Mouse (Mus musculus): ENCODE measurements around the gene Asb16. TPM values are rescaled to one million over a fixed set of nuclear protein-coding genes. Genes with fewer than 3 reads are reported as not detected.

Gene Asb16
- polyA plus RNA-seq, 1 experiment from 2014 or later: not detected

DNA sequence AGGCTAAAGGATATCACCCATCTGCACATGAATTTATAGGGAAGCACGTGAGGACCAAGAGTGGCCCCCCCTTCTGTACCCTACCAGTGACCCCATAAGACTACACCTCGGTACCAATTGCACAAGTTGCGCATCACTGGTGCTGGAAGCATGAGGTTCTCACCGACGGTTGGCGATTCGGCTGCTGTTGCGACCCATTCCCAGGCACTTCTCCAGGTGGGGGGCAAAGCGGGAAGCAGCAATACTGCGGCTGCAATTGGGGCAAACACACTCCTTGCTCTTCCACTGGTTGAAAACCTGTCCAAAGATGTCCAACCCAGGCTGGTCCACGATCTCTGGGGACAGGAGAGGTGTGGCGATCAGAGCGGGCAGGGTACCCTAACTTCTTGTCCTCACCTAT, 25.4 kb downstream of the Asb16 start:
- Histone ChIP-seq H3K27me3 (no peaks in the 10 kb centered on the region), H3K4me2 (replicated peaks) (no peak overlapping the region), H3K9me3 (replicated peaks) (no peaks in the 10 kb centered on the region), H3K36me3 (peaks cover 50% of the 10 kb centered on the region), H3K4me3 (no peak overlapping the region), H3K4me1 (peaks cover 32% of the 10 kb centered on the region), H3K27ac (no peak overlapping the region), H3K9ac (peak overlapping the region; percentile 94; the same call in 1 of the 2 replicates)
- 96% methylated on average over 13 of the region's 13 CpGs for WGBS
- no peak for ATAC-seq (ENCODE audit: low FRiP score)

DNA sequence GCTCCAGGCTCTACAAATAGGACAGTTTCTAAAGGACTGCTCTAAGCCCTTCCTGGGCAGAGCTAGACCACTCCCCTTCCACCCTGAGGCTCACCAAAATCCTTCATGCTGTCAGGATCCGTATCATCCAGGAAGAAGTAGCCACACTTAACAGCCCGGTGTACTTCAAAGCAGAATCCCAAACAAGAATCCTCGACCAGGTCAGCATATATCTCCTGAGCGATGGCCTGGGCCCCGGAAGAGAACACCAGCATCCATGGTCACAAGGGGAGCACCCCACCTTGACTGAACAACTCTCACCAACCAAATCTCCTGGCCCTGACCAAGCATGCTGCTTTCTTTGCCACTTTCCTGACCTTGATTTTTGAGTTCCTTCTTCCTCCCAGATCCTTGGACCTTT, 25.9 kb downstream of the Asb16 start:
- Histone ChIP-seq H3K4me2 (replicated peaks) (peak overlapping the region; percentile 89), H3K4me1 (peaks cover 31% of the 10 kb centered on the region), H3K36me3 (peaks cover 47% of the 10 kb centered on the region), H3K9me3 (replicated peaks) (no peaks in the 10 kb centered on the region), H3K27ac (0 out of 2 replicates have a peak overlapping the region, but pooled peaks have one; percentile 100), H3K9ac (peak overlapping the region; percentile 94), H3K4me3 (peak overlapping the region; percentile 88; the same call in 1 of the 2 replicates), H3K27me3 (no peaks in the 10 kb centered on the region)
- WGBS: 85% methylated on average over 5 of the region's 5 CpGs
- ATAC-seq (ENCODE audit: low FRiP score): no peak

DNA sequence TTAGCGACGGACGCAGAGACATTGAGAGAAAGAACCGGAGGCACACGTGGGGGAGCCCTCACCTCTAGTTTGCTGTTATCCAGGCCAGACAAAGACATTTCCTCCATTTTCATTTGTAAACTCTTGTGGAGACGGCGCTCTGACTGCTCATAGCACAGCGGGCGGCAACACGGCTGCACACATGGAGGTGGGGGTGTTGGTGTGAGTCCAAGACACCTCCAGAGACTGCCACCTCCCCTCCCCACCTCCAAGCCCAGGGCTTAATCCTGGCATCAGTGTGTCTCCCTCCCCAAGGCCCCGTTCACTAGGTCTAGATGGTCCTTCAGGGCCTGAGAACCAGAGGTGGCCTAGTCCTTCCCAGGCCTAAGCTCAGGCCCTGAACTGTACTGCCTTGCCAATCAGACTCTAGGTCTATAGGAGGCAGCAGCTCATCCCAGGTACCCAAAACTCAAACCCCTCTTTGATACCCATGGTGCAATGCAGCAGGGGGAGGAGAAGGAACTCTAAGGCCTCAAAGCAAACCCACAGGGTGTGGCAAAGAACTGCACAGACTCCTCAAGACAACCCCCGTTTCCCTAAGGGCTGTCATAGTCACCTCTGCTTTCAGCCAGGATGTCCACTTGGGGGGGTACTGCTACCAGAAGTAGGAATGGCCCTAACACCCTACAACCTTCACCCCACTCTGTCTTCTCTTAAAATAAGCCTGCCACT, 26.5 kb downstream of the Asb16 start:
- H3K4me3 ChIP-seq: peak overlapping the region; percentile 88
- peak overlapping the region; percentile 94 for H3K9ac ChIP-seq
- peaks cover 29% of the 10 kb centered on the region for H3K4me1 ChIP-seq
- peak overlapping the region; percentile 89 for H3K4me2 ChIP-seq (replicated peaks)
- H3K27ac ChIP-seq: peak overlapping the region; percentile 100
- ATAC-seq (ENCODE audit: low FRiP score): no peak
- WGBS: 70% methylated on average over 12 of the region's 12 CpGs
- peaks cover 44% of the 10 kb centered on the region for H3K36me3 ChIP-seq
- no peaks in the 10 kb centered on the region for H3K27me3 ChIP-seq
- no peaks in the 10 kb centered on the region for H3K9me3 ChIP-seq (replicated peaks)

DNA sequence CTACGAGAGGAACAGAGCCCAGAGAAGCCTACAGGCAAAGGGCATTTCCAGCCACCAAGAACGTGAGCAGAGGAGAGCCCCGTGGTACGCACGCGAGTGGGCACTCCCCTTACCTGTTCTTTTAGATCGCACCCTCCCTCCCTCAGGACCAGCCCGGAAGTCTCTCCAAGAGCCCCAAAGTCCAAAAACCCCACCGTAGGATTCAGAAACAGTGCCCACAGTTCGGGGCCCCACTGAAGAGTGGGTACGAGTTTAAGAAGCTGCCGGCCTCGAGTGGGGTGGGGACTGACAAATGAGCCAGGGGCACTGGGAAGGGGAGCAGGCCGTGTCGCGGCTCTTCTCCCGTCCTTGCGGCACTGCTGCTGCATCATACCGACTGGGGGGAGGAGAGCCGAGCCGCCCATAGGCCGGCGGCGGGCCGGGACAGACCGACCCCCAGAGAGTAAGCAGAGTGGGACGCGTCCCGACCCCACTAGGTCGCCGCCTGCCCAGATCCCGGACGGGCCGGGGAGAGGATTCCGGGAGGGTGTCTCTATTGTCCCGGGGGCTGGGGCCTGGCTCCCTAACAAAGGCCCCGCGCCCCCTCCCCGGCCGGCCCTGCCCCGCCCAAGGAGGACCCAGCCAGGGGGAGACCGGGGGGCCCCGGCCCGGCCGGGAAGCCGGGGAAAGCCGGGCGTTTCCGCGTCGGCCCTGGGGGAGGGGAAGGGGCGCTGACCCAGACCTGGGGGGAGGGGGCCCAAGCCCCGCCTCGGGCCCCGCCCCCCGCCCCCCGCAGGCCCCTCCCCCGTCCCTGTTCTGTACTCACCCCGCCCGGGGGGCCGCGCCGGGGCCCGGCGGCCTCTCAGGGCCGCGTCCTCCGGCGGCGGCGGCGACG, 27.3 kb downstream of the Asb16 start:
- peak; percentile 47 for ATAC-seq (ENCODE audit: low FRiP score)
- H3K4me2 ChIP-seq (replicated peaks): peak overlapping the region; percentile 89
- H3K27ac ChIP-seq: peak overlapping the region; percentile 100
- H3K36me3 ChIP-seq: peaks cover 36% of the 10 kb centered on the region
- no peaks in the 10 kb centered on the region for H3K27me3 ChIP-seq
- H3K9me3 ChIP-seq (replicated peaks): no peaks in the 10 kb centered on the region
- under 1% methylated on average over 37 of the region's 73 CpGs for WGBS
- H3K4me3 ChIP-seq: peak overlapping the region; percentile 88
- peak overlapping the region; percentile 94 for H3K9ac ChIP-seq
- H3K4me1 ChIP-seq: peaks cover 29% of the 10 kb centered on the region

DNA sequence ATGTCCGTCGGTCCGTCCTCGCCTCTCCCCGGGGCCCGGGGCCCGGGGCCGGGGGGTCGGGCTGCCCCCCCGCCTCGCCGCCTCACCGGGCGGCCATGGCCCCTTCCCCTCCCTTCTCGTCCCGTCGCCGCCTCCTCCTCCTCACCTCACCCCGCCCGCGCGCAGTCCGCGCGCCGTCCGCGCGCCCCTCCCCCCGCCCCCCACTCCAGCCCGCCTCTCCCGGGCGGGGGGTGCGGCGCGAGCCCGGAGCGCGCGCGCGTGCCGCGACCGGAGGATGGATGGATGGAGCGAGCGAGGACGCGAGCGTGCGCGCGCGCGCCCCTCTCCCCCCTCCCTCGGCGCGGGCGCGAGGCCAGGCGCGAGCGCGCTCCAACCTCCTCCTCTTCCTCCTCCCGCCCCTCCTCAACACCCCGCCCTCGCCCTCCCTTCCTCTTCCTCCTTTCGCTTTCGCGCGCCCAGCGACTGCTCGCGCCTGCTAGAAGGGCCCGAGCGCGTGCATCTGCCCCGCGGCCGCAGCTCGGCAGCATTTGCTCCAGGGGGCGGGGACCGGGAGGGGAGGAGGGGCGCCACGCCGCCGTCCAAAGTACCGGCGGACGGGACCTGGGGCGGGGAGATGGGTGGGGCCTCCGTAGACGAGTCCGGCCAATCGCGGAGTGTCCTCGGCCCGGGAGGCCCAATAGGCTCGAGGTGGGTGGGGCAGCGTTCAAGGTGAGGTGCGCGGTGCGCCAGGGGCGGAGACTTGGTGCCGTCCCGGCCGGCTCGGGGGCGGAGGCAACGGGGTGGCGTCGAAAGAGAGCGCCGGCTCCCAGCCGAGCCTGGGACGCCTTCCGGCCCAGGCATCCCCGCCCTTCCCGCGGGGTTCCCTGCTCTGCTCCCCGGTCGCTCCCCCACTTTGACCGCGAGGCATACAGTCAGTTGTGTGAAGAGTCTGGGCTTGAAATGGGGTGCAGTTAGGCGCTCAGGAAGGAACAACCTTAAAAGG, 28.2 kb downstream of the Asb16 start, which contains the start of gene Atxn7l3:
Atxn7l3 (minus strand) TSS at position 141 of the 982 bp plus-strand sequence.
- Histone ChIP-seq H3K27me3 (no peaks in the 10 kb centered on the region), H3K4me3 (peak within 1 kb of the TSS; percentile 88), H3K9ac (peak within 1 kb of the TSS; percentile 94), H3K4me1 (peaks cover 26% of the 10 kb centered on the region), H3K36me3 (peaks cover 26% of the 10 kb centered on the region), H3K27ac (peak within 1 kb of the TSS; percentile 100), H3K9me3 (replicated peaks) (no peaks in the 10 kb centered on the region), H3K4me2 (replicated peaks) (peak within 1 kb of the TSS; percentile 89)
- peak; percentile 94 for ATAC-seq (ENCODE audit: low FRiP score)
- under 1% methylated on average over 72 of the region's 125 CpGs for WGBS

DNA sequence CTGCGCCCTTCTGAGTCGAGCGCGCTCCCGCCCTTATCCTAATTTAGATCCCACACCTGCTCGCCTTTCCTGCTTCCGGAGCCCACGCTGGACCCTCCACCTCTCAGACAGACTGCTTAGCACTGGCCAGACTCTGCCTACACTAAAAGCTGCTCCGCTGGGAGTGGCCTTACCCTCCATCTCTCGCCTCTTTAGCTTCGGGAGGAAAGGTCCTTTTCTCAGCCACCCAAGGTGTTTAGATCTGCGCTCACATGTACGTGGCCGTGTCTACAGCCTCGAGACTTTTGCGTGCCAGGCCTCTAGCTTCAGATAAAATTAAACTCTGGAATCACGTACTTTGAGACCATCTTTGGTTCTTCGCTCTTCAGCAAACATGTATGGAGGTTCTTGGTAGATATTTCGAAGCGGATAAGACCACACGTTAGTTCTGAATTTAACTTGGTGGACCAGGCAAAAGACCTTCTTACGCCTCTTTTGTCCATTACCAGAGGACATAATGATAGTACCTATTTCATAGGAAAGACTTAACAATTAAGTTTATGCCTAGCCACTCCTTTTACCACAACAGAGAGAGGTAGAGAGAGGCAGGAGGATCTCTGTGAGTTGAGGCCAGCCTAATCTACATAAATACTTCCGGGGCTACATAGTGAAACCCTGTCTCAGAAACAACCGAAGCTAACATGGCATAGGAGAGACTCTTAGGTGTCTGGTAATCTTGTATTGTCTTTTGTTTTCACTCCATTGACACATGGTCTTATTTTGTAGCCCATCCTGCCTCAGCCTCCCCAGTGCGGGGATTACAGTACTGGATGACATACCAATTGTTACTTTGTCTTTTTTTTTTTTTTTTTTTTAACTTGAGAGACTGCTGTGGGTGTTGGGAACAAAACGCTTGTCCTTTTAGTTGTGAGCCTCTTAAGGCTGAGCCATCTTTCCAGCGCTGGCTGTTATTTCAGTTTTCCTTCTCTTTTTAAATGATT, 29.3 kb downstream of the Asb16 start:
- peak overlapping the region; percentile 89 for H3K4me2 ChIP-seq (replicated peaks)
- peaks cover 26% of the 10 kb centered on the region for H3K4me1 ChIP-seq
- 28% methylated on average over 27 of the region's 27 CpGs for WGBS
- H3K36me3 ChIP-seq: peaks cover 15% of the 10 kb centered on the region
- no peaks in the 10 kb centered on the region for H3K9me3 ChIP-seq (replicated peaks)
- peak overlapping the region; percentile 94 for H3K9ac ChIP-seq
- H3K4me3 ChIP-seq: peak overlapping the region; percentile 88
- peak overlapping the region; percentile 100 for H3K27ac ChIP-seq
- ATAC-seq (ENCODE audit: low FRiP score): peak; percentile 43
- H3K27me3 ChIP-seq: no peaks in the 10 kb centered on the region

DNA sequence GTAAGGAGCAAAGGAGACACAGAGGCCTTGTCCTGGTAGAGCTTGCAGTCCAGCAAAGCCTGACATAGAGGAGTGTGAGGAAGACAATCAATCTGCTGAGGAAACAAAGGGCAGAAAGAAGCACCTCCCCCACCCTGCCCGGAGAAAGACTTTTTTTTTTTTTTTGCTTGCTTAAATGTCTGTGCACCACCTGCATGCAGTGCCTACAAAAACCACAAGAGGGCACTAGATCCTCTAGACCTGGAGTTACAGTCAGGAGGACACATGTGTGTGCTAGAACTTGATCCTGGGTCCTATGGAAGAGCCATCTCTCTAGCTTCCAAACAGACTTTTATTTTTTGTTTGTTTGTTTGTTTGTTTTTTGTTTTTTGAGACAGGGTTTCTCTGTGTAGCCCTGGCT, 31.3 kb downstream of the Asb16 start:
- H3K4me2 ChIP-seq (replicated peaks): no peak overlapping the region
- peaks cover 16% of the 10 kb centered on the region for H3K4me1 ChIP-seq
- no peaks in the 10 kb centered on the region for H3K27me3 ChIP-seq
- H3K9ac ChIP-seq: no peak overlapping the region
- H3K4me3 ChIP-seq: no peak overlapping the region
- ATAC-seq (ENCODE audit: low FRiP score): no peak
- 10% methylated on average over 1 of the region's 1 CpGs for WGBS
- H3K36me3 ChIP-seq: no peaks in the 10 kb centered on the region
- H3K27ac ChIP-seq: no peak overlapping the region
- H3K9me3 ChIP-seq (replicated peaks): no peaks in the 10 kb centered on the region

DNA sequence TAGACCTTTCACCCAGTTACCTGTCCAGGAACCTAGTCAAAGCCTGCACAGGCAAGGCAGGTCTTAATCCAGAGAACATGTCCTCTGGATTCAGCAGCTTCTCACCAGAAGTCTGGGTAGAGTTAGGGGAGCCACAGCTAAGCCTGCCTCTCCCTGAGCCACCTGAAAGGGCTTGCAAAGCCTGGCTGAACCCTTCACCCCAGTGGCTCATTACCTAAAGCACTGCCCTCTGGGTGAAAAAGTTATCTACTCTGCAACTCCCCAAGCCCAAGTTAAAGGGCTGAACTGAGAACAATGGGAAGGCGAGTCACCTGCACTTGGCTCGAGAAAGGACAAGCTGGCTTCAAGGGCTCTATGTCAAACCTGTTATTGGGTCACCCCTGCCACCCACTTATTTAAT, 35.6 kb downstream of the Asb16 start:
- H3K4me1 ChIP-seq: peaks cover 6% of the 10 kb centered on the region
- WGBS: 49% methylated on average over 2 of the region's 2 CpGs
- H3K4me2 ChIP-seq (replicated peaks): no peak overlapping the region
- H3K27me3 ChIP-seq: no peaks in the 10 kb centered on the region
- no peak for ATAC-seq (ENCODE audit: low FRiP score)
- no peak overlapping the region for H3K9ac ChIP-seq
- no peaks in the 10 kb centered on the region for H3K9me3 ChIP-seq (replicated peaks)
- no peak overlapping the region for H3K27ac ChIP-seq
- H3K4me3 ChIP-seq: no peak overlapping the region
- peaks cover 30% of the 10 kb centered on the region for H3K36me3 ChIP-seq

DNA sequence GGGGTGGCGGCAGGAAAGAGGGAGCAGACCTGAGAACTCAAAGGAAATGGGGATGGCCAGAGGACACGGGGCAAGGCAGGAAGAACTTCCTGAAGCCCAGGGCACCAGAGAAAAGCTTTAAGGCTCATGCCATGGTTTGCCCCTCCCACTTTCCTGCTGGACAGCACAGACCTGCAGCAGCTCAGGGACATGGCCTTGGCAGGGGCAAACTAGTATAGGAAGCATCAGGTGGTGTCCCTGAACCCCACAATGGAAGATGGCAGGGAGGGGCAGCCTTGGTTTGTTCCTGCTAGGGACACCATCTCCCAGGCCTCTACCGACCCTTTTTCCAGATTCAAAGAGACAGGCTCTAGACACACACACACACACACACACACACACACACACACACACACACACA, 36.8 kb downstream of the Asb16 start:
- H3K9ac ChIP-seq: no peak overlapping the region
- WGBS: 70% methylated on average over 3 of the region's 3 CpGs
- H3K9me3 ChIP-seq (replicated peaks): no peaks in the 10 kb centered on the region
- peaks cover 18% of the 10 kb centered on the region for H3K4me1 ChIP-seq
- no peak overlapping the region for H3K4me3 ChIP-seq
- no peak overlapping the region for H3K27ac ChIP-seq
- no peak for ATAC-seq (ENCODE audit: low FRiP score)
- H3K4me2 ChIP-seq (replicated peaks): no peak overlapping the region
- H3K27me3 ChIP-seq: no peaks in the 10 kb centered on the region
- peaks cover 42% of the 10 kb centered on the region for H3K36me3 ChIP-seq

DNA sequence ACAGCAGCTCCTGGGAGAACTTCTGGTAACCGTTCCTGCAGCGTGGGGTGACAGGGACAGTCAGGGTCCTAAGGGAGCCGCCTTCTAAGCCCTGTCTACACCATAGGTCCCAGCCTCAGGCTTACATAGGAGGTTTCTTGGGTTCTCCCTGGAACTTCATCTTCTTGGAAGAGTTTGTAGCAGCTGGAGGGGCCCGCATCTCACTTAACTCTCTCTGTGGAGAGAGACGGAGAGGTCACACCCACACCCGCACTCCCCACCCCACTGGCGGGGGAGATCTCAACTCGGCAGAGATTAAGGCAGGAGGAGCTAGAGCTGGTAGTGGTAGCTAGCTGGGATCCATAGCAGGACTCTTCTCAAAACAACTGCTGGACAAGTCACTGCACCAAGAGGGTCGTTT, 39.6 kb downstream of the Asb16 start:
- Histone ChIP-seq H3K4me1 (peaks cover 28% of the 10 kb centered on the region), H3K36me3 (peaks cover 62% of the 10 kb centered on the region)

DNA sequence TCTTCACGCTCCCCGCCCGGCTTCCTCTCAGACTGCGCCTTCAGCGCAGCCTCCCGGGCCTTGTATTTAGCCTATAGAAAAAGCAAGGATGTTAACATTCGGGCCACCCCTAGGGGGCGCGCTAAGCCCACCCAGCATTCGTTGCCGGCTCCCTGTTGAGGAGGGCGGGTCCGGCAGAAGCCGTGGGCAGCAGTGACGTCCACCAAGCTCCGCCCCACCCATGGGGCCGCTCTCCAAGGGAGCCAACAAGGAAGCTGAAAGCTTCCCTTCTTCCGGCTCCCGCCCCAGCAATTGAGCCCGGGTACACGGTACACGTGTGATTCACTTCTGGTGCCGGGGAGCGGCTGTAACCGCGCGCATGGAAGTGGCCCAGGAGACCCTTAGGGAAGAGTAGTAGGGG, 40.4 kb downstream of the Asb16 start:
- peak; percentile 92 for ATAC-seq (ENCODE audit: low FRiP score)
- H3K27ac ChIP-seq: peak overlapping the region; percentile 60
- H3K4me2 ChIP-seq (replicated peaks): peak overlapping the region; percentile 55
- peak overlapping the region; percentile 53 for H3K9ac ChIP-seq
- H3K4me3 ChIP-seq: peak overlapping the region; percentile 25
- no peaks in the 10 kb centered on the region for H3K9me3 ChIP-seq (replicated peaks)
- peaks cover 70% of the 10 kb centered on the region for H3K36me3 ChIP-seq
- H3K27me3 ChIP-seq: no peaks in the 10 kb centered on the region
- peaks cover 28% of the 10 kb centered on the region for H3K4me1 ChIP-seq
- WGBS: 1% methylated on average over 27 of the region's 27 CpGs

More for the DNA sequence above, 39.6 kb downstream of the Asb16 start:
- WGBS: 87% methylated on average over 9 of the region's 9 CpGs
- ATAC-seq (ENCODE audit: low FRiP score): no peak
- Histone ChIP-seq H3K4me3 (no peak overlapping the region), H3K9me3 (replicated peaks) (no peaks in the 10 kb centered on the region), H3K27ac (no peak overlapping the region), H3K4me2 (replicated peaks) (no peak overlapping the region), H3K27me3 (no peaks in the 10 kb centered on the region), H3K9ac (no peak overlapping the region)
